Mouse (Mus musculus) erythroblast, adult 5-6 weeks (primary cell): ENCODE results near the gene Hspa1b. TPM values are rescaled to one million over a fixed set of nuclear protein-coding genes. Genes with fewer than 3 reads are reported as not detected.
A peak's percentile ranks its signal among the peaks of the same experiment; 100 is the strongest.
"Not testable (repeated sequence)": the region's sequence is repeated elsewhere in the genome, so short reads cannot be mapped to it uniquely, and the experiment has no call there.

Source experiments
- ATAC-seq: replicated peaks from 2 replicates; pipeline ENCODE4 v1.8.0; 2016; ENCODE audit warnings: moderate number of reproducible peaks, mild to moderate bottlenecking, moderate TSS enrichment, inconsistent platforms; ENCODE audit not compliant: poor library complexity, low FRiP score, severe bottlenecking
- total RNA-seq, 2 experiments: library from RNA; stranded (forward) in 1 of 2; stranded (reverse) in 1 of 2; fragments of 150-400 nt in 1 of 2; fragments of 200-764, 138-1000 nt in 1 of 2; gene quantifications; 2 replicates each; pipeline versions ENCODE4 v1.2.3 to v1.2.4; 2015 to 2017; ENCODE audit warnings: low replicate concordance in 2 of 2

Hspa1b gene
- total RNA-seq, 2 experiments from 2014 or later, result 7.3 to 7.9 TPM

GRCm38 (mm10) chr17:34984218-34984617, 25.2 kb upstream of the Hspa1b start:
- 0 out of 2 replicates have a peak, but pooled peaks have one; percentile 44 for ATAC-seq

DNA sequence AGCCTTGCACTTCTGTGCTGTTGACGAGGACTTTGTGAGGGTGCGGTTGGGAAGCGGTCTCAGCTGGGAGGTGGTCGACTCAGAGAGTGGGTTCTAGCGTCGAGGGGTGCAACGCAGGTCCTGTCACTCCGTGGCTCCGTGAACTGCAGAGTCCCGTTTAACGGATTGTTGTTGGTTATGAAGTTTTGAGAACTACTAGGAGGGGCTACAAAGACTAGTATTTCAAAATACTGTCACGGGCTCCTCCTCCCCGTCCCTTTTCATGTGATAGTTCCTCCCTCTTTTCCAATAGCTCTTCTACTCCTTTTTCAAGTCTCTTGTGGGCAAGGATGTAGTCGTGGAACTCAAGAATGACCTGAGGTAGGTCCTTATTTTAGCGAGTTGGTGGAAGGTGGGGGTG, 23.3 kb upstream of the Hspa1b start:
- ATAC-seq, result peak; percentile 8; the same call in 1 of the 2 replicates

- ATAC-seq, result peak; percentile 90
Observed at GRCm38 (mm10) chr17:34981690-34982180, 22.7 kb upstream of the Hspa1b start, which contains the start of gene Lsm2. TSS of gene Lsm2 (plus strand) at chr17:34981862.

- no peak for ATAC-seq
Observed at GRCm38 (mm10) chr17:34980655-34981054, 21.6 kb upstream of the Hspa1b start.

- no peak for ATAC-seq
Observed at GRCm38 (mm10) chr17:34979631-34980030, 20.6 kb upstream of the Hspa1b start.

DNA sequence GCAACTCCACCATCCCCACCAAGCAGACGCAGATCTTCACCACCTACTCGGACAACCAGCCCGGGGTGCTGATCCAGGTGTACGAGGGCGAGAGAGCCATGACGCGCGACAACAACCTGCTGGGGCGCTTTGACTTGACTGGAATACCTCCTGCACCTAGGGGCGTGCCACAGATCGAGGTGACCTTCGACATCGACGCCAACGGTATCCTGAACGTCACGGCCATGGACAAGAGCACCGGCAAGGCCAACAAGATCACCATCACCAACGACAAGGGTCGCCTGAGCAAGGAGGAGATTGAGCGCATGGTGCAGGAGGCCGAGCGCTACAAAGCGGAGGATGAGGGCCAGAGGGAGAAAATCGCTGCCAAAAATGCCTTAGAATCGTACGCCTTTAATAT, 19.2 kb upstream of the Hspa1b start:
- ATAC-seq, result no peak

GRCm38 (mm10) chr17:34977000-34977399, 18.0 kb upstream of the Hspa1b start:
- no peak for ATAC-seq

DNA sequence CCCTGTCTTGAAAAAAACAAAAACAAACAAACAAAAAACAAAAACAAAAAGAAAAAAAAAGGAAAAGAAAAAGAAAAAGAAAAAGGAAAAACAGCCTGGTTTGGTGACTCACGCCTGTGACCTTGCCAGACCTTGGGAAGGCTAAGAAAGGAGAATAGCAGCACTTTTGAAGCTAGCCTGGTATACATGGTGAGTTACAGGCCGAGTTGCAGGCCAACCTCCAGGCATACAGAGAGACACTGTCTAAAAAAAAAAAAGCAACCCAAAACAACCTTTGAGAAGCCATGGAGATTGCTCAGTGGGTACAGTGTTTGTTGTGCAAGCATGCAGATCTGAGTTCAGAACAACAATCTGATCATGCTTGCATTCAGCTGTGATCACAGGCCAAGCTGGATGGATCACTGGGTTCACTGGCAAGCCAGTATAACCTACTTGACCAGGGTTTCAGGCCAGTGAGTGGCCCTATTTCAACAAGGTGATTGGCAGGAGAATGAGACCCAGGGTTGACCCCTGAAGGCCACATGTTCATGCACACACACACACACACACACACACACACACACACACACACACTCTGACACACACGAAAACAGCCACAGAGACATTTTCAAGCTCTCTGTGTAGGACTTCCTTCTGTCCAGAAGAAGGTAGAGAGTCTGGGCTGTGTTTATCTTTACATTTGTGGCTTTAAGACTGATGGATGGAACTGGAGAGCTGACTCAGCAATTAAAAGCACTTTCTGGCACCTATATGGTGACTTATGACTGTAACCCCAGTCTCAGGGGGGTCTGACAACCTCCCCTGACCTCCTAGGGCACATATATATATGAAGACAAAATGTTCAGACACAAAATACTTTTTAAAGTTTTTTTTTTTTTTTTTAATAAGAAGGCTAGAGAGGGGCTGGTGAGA, 16.8 kb upstream of the Hspa1b start:
- no peak for ATAC-seq

- ATAC-seq, result peak; percentile 98
Observed at GRCm38 (mm10) chr17:34972069-34972749, 13.2 kb upstream of the Hspa1b start, which contains the start of the genes Hspa1a and Hspa1l. TSS of gene Hspa1a (minus strand) at chr17:34972156. TSS of gene Hspa1l (plus strand) at chr17:34972703.

GRCm38 (mm10) chr17:34971694-34972068, 12.6 kb upstream of the Hspa1b start:
- peak; percentile 38 for ATAC-seq

DNA sequence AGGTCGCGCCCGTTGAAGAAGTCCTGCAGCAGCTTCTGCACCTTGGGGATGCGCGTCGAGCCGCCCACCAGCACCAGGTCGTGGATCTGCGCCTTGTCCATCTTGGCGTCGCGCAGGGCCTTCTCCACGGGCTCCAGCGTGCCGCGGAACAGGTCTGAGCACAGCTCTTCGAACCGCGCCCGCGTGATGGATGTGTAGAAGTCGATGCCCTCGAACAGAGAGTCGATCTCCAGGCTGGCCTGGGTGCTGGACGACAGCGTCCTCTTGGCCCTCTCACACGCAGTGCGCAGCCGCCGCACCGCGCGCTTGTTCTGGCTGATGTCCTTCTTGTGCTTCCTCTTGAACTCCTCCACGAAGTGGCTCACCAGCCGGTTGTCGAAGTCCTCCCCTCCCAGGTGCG, 11.8 kb upstream of the Hspa1b start:
- ATAC-seq, result not testable (repeated sequence)

DNA sequence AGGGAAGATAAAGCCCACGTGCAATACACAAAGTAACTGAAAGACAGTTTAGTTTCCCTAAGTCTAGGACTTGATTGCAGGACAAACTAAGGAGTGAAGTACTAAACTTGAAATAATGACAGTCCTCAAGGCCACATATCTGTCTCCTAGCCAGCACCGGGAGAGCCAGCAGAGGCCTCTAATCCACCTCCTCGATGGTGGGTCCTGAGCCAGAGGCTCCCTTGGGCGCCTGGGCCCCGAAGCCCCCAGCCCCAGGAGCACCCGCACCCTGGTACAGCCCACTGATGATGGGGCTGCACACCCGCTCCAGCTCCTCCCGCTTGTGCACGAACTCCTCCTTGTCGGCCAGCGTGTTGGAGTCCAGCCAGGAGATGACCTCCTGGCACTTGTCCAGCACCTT, 10.8 kb upstream of the Hspa1b start, which contains the start of gene Gm20481:
TSS of gene Gm20481 (plus strand) at position 91 of the 400 bp plus-strand sequence.
- not testable (repeated sequence) for ATAC-seq

DNA sequence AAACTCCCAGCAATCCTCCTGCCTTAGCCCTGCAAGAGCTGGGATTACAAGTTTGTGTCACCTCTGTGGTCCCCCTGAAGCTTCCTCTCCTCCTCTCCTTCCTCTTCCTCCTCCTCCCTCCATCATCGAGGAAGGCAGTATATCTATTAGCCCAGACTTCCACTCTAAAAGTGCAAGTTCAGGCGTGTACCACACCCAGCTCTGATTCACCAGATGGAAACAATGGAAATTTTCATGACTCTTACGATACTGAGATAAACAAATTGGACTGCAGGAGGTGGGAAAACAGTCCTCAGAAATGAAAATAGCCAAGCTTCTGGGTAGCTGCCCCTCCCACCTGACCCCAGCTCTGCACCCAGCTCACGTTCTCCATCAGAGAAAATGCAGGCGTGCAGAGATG, 6.6 kb upstream of the Hspa1b start:
- no peak for ATAC-seq

- no peak for ATAC-seq
Observed at GRCm38 (mm10) chr17:34964640-34965049, 5.6 kb upstream of the Hspa1b start.

DNA sequence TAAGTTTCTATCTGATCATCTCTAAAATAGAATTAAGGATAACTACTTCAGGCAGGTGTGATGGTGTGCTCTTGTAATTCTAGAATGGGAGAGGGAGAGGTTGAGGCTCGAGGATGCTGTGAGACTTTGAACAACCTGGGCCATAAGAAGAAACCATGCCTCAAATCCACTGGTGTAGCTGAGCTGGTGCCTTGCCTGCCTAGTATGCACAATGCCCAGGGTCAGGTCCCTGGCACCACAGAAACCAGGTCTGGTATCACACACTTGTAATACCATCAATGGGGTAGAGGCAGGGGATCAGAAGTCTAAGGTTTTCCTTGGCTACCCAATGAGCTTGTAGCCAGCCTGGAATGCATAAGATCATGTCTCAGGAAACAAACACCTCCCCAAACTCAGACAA, 3.8 kb upstream of the Hspa1b start:
- no peak for ATAC-seq

DNA sequence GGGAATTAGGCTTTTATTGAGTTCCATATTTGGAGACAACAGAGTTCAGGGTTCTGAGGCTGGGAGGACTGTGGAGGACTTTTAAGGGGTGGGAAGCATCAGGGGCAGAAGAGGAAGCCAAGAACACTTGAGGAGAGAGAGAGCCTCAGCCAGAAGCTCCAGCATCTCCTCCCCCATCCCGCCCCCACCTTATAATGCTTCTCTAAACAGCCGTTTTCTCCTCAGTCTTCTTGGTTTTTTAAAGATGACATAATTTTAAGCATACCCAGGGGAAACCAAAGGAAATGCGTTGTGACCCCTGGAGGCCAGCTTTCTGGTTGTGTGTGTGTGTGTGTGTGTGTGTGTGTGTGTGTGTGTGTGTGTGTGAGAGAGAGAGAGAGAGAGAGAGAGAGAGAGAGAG, 3.1 kb upstream of the Hspa1b start:
- ATAC-seq, result no peak

DNA sequence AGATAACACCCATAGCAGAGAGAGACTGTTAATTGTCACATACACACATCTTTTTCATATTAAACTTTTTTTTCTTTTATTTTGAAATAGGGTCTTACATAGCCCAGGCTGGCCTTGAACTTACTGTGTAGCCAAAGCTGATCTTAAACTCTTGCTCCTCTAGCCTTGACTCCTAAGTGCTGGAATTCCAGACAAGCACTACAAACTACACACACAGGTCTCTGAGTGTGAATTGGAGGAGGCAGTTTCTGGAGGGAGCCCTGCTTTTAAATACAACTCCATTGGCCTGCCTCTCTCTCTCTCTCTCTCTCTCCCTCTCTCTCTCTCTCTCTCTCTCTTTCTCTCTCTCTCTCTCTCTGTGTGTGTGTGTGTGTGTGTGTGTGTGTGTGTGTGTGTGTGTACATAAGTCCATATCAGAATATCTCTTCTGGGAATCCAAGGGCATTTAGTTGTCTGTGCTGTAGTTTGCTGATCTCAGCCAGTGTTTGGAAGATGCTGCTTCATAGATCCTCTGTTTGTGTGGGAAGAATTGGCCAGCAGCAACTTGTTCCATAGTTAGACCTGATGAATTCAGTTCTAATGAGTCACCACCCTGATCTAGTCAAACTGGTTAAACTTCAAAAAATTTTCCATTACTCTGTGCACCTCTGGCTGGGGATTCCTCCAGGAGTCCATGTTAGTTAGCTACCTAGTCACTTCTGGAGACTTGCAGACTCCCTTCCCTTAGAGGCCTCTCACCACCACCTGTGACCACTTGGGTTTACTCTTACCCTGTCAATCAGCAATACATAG, 1.9 kb upstream of the Hspa1b start:
- no peak for ATAC-seq

DNA sequence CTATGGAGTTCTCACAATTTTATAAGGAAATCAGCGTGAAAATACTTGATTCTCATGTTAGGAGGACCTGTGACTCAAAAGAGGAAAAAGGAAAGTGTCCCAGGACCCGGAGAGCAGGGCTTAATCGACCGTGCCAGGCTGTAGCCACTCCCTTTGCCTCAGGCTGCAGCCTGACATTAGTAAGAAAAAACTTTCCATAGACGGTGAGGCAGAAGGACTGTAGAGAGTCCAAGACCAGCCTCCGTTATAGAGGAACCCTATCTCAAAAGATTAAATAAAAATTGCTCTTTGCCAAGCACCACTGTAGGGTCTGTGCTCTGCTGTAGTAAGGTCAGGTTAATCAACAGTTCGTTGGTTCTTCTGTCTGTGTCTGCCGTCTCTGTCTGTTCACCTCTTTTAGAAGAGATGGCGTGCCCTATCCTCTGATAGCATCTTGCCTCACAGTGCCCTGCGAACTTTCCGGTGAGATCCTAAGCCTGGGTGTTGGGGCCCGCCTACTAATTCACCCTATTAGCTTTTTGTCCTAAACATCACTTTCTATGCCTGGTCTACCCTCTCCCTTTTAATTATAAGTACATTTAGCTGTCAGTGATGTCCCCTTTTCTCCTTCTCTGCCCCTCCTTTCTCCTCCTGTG, 960 bp upstream of the Hspa1b start:
- ATAC-seq, result no peak

DNA sequence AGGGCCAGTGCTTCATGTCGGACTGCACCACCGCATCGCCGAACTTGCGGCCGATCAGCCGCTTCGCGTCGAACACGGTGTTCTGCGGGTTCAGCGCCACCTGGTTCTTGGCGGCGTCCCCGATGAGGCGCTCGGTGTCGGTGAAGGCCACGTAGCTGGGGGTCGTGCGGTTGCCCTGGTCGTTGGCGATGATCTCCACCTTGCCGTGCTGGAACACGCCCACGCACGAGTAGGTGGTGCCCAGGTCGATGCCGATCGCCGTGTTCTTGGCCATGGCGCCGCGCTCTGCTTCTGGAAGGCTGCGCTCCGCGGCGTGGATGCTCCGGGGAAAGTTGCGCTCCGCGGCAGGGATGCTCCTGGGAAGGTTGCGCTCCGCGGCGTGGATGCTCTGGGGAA, 306 bp downstream of the Hspa1b start:
- peak; percentile 42 for ATAC-seq
